Mouse (Mus musculus) E14TG2a.4 (cell line): ENCODE results near the gene Olfr250.
"Not testable (repeated sequence)": the region's sequence is repeated elsewhere in the genome, so short reads cannot be mapped to it uniquely, and the experiment has no call there.

Source experiments
- H3K27me3 ChIP-seq: 2 replicates; pipeline ENCODE4 v1.6.1; 2014; ENCODE audit warnings: low read length, control low read depth; ENCODE audit not compliant: insufficient read depth
- H3K36me3 ChIP-seq: 2 replicates; pipeline ENCODE4 v1.6.1; 2014; ENCODE audit warnings: low read length, control low read depth; ENCODE audit not compliant: insufficient read depth
- H3K4me1 ChIP-seq: replicated peaks from 2 replicates; pipeline ENCODE4 v1.6.1; 2014; ENCODE audit warnings: low read depth, low read length, control low read depth
- H3K4me3 ChIP-seq: replicated peaks from 2 replicates; pipeline ENCODE4 v1.5.1; 2014; ENCODE audit warnings: mild to moderate bottlenecking, low read length
- H3K9me3 ChIP-seq: 2 replicates; pipeline ENCODE4 v1.6.1; 2014; ENCODE audit warnings: low read length, control low read depth
- CTCF ChIP-seq: conservative IDR thresholded peaks from 2 replicates; pipeline ENCODE4 v1.5.1; 2014; ENCODE audit warnings: low read length
- NANOG ChIP-seq: IDR thresholded peaks from 2 replicates; pipeline ENCODE4 v1.6.1; 2014; ENCODE audit warnings: borderline replicate concordance, low read length, mixed read lengths
- POU5F1 ChIP-seq: IDR thresholded peaks from 2 replicates; pipeline ENCODE4 v1.6.1; 2014; ENCODE audit warnings: low read length, borderline replicate concordance

Gene Olfr250

DNA sequence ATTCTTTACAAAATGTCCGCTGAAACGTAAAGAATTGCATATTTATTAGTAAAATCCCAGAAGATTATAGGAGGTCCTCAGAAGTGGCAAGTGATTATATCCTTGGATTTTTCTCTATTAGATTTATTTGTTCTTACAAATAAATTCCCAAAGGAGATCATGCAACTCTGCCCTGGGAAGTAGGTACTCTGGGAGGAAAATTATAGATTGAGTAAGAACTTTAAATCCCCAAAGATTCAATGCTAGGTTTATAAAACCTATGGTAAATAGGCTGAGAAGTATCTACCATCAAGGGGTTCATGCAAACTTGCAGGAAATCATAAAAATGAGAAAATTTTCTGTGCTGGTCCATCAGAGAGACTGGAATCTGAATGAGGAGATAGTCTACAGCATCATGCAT lies at the start of gene Olfr250:
Gene Olfr250 (plus strand): TSS at position 301 of the 400 bp plus-strand sequence.
- no peak for TF ChIP-seq NANOG
- no peak for TF ChIP-seq CTCF
- TF ChIP-seq POU5F1: no peak
- Histone ChIP-seq H3K36me3 (no peaks in the 10 kb centered on the region), H3K4me3 (no peak within 1 kb of the TSS), H3K9me3 (no peaks in the 10 kb centered on the region), H3K27me3 (no peaks in the 10 kb centered on the region), H3K4me1 (no peaks in the 10 kb centered on the region)

DNA sequence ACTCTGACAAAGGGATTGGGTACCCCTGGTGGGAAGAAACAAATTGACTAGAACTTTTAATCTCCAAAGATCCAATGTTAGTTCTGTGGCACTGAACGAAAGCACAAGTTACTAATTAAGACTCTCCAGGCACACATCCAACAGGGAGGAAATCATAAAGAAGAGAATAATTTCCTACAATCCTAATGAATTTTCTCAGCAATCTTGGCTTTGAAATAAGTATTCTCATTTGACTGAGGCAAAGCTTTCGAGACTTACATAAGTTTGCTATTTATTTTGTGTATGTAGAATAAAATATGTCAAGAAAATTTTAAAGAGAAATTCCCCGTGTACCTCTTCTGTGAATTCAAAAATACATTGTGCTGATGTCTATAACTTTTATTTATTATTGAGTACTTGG lies 37.9 kb upstream of the Olfr250 start, which contains the start of gene Olfr25:
Gene Olfr25 (plus strand): TSS at position 301 of the 400 bp plus-strand sequence.
- H3K4me3 ChIP-seq: no peak within 1 kb of the TSS
- TF ChIP-seq POU5F1 (no peak), CTCF (no peak), NANOG (no peak)
- H3K36me3 ChIP-seq: no peaks in the 10 kb centered on the region
- no peaks in the 10 kb centered on the region for H3K27me3 ChIP-seq
- H3K9me3 ChIP-seq: peaks cover 5% of the 10 kb centered on the region; the same call in 1 of the 2 replicates
- H3K4me1 ChIP-seq: no peaks in the 10 kb centered on the region

- TF ChIP-seq NANOG (no peak), CTCF (no peak), POU5F1 (no peak)
- H3K4me1 ChIP-seq: no peaks in the 10 kb centered on the region
- H3K9me3 ChIP-seq: 0 out of 2 replicates have a peak, but pooled peaks cover 7% of the 10 kb centered on the region
- H3K27me3 ChIP-seq: no peaks in the 10 kb centered on the region
- no peak within 1 kb of the TSS for H3K4me3 ChIP-seq
- H3K36me3 ChIP-seq: no peaks in the 10 kb centered on the region
Measured at GRCm38 (mm10) chr9:38348111-38348510, 18.6 kb upstream of the Olfr250 start, which contains the start of gene Olfr898. Olfr898 (plus strand) TSS chr9:38348411.

DNA sequence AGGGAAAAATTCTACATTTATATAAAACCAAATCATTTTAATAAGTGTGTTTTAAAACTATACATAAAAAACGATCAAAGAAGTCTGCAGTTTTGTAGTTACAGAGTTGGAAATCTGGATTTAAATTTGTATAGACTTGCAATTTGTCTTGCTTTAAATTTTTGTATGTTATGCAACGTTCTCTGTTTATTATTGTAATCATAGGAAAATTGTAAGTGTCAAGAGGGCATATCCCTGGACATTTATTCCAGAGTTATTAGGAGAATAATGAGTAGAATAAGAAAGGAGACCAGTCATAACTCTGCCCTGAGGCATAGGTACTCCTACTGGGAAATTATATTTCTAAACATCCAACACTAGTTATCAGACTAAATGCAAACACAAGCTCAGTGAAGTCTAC lies 10.1 kb downstream of the Olfr250 start, which contains the start of gene Olfr251:
Gene Olfr251 (plus strand): TSS at position 301 of the 400 bp plus-strand sequence.
- no peak for TF ChIP-seq CTCF
- no peak for TF ChIP-seq POU5F1
- no peak for TF ChIP-seq NANOG
- H3K27me3 ChIP-seq: no peaks in the 10 kb centered on the region
- H3K4me1 ChIP-seq: no peaks in the 10 kb centered on the region
- no peaks in the 10 kb centered on the region for H3K36me3 ChIP-seq
- no peak within 1 kb of the TSS for H3K4me3 ChIP-seq
- H3K9me3 ChIP-seq: no peaks in the 10 kb centered on the region

GRCm38 (mm10) chr9:38401398-38401797 lies 34.7 kb downstream of the Olfr250 start, which contains the start of gene Olfr147:
Olfr147 (plus strand) TSS chr9:38401698.
- Histone ChIP-seq H3K36me3 (no peaks in the 10 kb centered on the region; the same call in 1 of the 2 replicates), H3K27me3 (no peaks in the 10 kb centered on the region), H3K4me3 (no peak within 1 kb of the TSS), H3K4me1 (peaks cover 5% of the 10 kb centered on the region), H3K9me3 (peaks cover 5% of the 10 kb centered on the region; the same call in 1 of the 2 replicates)
- no peak for TF ChIP-seq CTCF
- no peak for TF ChIP-seq NANOG
- TF ChIP-seq POU5F1: no peak

DNA sequence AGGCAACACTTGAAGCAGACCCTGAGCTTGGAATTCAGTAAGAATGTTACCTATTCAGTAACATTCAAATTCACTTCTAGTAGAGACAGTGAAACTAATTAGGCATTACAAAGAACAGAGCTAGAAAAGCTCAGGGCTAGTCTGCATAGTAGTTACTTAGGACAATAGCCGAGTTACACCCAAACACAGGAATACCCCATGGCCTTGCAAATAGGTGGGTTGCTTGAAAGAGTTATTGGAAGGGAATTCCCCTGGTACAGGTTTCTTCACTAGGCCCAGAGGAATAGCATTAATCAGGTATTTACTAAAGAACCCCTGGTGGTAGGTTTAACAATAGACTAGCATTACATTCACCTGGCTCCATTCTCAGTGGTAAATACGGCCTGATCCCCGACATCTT lies 40.8 kb downstream of the Olfr250 start:
- peak; percentile 81; the same call in 1 of the 2 replicates for TF ChIP-seq NANOG
- not testable (repeated sequence) for H3K36me3 ChIP-seq

DNA sequence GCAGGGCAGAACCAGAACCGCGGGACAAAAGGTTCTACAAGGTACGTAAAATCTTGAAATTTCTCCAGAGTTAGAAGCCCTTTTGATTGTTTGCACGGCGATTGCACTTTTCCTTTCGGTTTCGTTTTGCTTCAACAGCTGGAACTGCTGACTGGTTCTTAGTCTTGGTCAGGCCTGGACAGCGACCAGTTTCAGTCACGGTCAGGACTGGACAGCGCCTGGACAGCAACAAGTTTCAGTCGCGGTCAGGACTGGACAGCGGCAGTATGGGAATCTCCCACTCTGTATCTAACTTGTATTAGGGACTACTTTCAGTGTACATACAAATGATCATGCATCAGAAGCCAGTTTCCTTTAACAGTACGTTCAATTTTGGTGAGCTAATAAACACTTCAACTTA lies 46.8 kb downstream of the Olfr250 start:
- H3K9me3 ChIP-seq, H3K4me3 ChIP-seq, H3K36me3 ChIP-seq, H3K27me3 ChIP-seq, H3K4me1 ChIP-seq: not testable (repeated sequence)

More for the DNA sequence above, 40.8 kb downstream of the Olfr250 start:
- H3K4me3 ChIP-seq, H3K4me1 ChIP-seq, H3K27me3 ChIP-seq: not testable (repeated sequence)
- H3K9me3 ChIP-seq: peaks cover 24% of the 10 kb centered on the region
